Mouse (Mus musculus) 3134 (cell line): ENCODE measurements around the gene Tsc2.
"Not testable (repeated sequence)": the region's sequence is repeated elsewhere in the genome, so short reads cannot be mapped to it uniquely, and the experiment has no call there.

Source experiments
- DNase-seq: peaks from one replicate; pipeline ENCODE4 v3.0.0-alpha.2; 2011; ENCODE audit warnings: low spot score; ENCODE audit not compliant: insufficient read length; ENCODE audit errors: extremely low read depth

Gene Tsc2

GRCm38 (mm10) chr17:24632167-24632812 lies at the start of gene Tsc2, which contains the start of gene Nthl1:
Gene Tsc2, minus strand, starts transcription at chr17:24632630.
Gene Nthl1, plus strand, starts transcription at chr17:24632680.
- DNase-seq: peak; percentile 90

- DNase-seq: no peak
Observed at GRCm38 (mm10) chr17:24677500-24678080, 45.2 kb upstream of the Tsc2 start.

- DNase-seq: no peak
Observed at GRCm38 (mm10) chr17:24676877-24677276, 44.4 kb upstream of the Tsc2 start.

DNA sequence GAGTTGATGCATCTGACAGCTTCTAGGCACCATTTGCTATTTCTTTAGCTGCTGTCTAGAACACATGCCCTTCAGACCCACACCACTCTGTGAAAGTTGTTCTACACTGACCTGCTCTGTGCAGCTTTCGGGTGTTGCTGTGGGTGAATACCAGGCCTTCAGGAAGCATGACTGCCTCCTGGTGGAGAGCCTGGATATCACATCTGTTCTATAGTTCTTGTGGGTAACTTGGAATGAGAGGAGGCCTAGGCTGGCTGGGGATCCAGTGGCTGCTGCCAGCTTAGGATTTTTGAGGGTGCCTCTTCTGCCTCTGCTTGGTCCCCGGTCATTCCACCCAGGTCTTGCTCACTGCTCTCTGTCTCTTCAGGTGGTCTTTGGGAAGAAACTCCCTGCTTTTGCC lies 43.8 kb upstream of the Tsc2 start:
- DNase-seq: no peak

DNA sequence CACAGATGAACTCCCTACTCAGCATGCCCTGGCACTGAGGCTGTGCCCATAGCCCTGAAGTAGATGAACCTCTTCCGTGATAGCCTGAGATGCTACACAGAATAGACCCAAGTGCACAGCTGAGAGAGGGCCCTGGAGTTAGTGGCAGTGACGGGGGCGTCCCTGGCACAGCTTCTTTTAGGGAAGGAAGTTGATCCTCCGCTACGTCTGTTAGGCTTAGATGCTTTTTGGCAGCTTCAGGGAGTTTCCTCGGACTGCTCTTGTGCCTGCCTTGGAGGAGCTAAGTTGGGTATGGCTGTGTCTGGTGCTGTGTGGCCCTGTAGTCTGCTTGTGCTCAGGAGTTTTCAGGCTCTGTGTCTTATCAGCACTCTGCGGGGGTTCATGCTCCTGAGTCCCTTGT lies 41.8 kb upstream of the Tsc2 start:
- DNase-seq: no peak

DNA sequence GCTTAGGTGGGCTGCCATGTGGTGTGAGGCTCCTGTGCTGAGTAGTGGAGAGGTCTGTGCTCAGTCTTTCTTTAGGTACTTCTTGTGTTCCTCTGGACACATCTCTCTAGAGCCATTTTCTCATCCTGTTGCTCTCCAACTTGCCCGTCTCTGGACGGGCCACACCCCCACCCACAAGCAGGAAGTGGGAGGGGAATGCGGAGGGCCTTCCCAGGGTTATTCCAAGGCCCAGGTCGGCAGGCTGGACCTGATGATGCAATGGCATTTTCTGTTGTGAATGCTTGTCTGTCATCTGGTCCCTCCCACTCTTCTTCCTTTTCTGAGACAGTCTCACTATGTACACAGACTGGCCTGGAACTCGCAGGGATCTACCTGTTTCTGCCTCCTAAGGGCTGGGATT lies 39.7 kb upstream of the Tsc2 start:
- DNase-seq: peak; percentile 77

- DNase-seq: no peak
Observed at GRCm38 (mm10) chr17:24671346-24671745, 38.9 kb upstream of the Tsc2 start.

- no peak for DNase-seq
Observed at GRCm38 (mm10) chr17:24670246-24670844, 37.9 kb upstream of the Tsc2 start.

GRCm38 (mm10) chr17:24669545-24670245 lies 37.3 kb upstream of the Tsc2 start, which contains the start of gene Zfp598:
Gene Zfp598, plus strand, starts transcription at chr17:24669687.
- peak; percentile 91 for DNase-seq

DNA sequence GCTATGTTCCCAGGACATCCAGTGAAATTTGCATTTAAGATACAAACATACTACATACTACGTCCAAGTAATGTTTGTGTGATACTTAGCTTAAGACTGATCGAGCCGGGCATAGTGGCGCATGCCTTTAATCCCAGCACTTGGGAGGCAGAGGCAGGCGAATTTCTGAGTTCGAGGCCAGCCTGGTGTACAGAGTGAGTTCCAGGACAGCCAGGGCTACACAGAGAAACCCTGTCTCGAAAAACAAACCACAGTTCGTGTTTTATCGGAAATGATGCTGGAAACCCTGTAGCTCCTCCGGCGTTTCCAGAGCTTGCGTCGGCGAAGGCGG lies 36.7 kb upstream of the Tsc2 start:
- not testable (repeated sequence) for DNase-seq

DNA sequence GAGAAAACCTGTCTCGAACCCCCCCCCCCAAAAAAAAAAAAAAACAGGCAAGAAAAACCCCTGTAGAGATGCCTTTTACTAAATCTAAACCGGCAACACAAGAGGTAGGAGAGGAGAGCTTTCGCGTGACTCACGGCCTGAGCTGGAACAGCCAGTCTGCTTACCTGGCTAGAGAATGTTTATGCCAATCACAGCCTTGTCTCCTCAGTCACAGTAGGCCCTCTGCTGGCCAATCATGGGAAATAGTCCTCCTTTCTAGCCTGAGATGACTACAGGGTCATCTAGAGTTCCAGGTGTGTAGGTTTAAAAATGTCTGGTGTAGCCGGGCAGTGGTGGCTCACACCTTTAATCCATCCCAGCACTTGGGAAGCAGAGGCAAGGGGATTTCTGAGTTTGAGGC lies 35.0 kb upstream of the Tsc2 start:
- DNase-seq: no peak

- DNase-seq: not testable (repeated sequence)
Observed at GRCm38 (mm10) chr17:24667011-24667410, 34.6 kb upstream of the Tsc2 start.

GRCm38 (mm10) chr17:24658017-24658758 lies 25.8 kb upstream of the Tsc2 start, which contains the start of gene Npw:
Gene Npw, minus strand, starts transcription at chr17:24658457.
- DNase-seq: no peak

DNA sequence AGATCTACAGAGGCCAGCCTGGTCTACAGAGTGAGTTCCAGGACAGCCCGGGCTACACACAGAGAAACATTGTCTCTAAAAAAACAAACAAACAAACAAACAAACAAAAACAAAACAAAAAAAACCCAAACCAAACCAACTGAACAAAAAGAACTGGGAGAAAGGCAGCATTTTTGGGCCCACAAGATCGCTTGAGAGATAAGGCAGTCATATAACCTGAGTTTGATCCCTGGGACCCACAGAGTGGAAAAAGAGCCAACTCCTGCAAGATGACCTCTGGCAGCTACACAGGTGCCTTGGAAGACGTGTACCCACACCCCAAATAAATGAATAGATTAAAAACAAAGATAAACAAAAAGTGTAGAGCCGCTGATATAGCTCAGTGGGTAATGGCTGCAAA lies 22.5 kb upstream of the Tsc2 start:
- no peak for DNase-seq

DNA sequence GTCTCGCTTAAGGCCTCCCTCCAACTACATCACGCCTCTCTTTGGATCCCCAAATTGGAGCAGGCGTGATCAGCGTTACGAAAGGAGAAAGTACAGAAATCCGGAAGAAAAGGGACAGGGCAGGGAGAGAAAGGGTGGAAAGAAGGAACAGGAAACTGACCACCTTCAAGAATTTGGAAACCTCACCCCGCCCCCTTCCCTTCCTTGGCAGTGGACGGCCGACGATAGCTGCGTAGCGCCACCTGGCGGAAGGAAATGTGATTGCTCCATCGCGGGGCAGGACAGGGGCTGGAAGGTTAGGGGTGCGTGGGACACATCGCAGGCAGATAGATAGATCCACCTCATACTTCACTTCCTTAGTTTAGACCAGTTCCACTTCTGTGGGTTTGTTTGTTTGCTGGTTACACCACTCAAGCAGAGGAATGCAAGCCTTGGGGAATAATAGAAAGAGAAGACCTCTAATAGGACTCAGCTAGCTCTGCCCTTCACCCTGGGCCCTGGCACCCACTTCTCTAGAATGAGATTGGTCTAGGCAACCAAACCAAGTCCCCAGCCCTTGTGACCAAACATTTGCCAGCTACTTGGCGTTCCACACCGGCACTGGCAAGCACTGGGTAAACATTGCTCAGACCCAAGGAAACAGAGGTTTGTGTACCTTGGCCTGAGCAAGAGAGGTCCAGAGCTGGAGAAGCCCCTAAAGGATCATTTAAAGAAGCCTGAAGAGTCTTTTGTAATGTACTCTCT lies 21.7 kb upstream of the Tsc2 start:
- no peak for DNase-seq

DNA sequence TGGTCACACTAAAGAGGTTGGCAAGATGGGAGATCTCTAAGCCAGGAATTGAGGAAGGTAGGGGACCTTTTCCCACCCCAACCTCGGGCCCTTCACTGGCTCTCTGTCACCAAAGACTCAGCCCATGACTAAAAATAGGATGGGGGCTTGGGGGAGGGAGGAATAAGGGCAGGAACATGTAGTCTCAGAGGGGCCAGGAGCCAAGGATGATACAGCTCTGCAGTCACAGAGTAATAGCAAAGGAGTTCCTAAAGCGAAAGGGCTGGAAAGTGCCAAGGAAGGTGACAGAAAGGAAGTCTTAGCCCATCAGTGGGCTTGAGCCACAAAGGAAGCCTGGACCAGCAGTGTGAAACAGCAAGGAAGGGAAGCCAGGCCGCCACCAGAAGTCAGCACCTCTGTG lies 19.4 kb upstream of the Tsc2 start:
- DNase-seq: no peak

- no peak for DNase-seq
Observed at GRCm38 (mm10) chr17:24650766-24651165, 18.3 kb upstream of the Tsc2 start.

DNA sequence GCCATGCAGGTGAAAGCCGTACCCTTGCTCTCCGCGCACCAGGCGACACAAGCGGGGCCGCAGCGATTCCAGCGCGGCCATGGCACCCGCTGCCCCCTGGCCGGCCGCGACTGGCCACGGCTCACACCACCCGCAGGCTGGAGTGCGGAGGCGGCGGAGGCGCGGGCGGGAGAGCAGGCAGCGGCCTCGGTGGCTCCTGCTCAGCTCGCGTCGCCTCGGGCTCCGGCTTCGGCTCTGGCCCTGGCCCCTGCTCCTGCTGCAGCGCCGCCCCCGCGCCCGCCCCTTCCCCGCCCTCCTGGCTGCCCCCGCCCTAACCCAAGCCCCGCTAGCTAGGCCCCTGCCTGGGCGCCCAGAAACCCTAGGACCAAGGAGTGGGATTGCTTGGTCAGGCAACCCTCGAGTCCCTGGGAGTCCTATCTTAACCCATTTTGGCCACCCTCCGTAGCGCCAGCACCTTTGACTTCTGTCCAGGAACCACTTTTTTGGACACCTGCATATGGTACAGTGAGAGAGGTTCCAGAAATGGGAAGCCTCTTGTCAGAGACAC lies 17.7 kb upstream of the Tsc2 start, which contains the start of gene Slc9a3r2:
Slc9a3r2 (minus strand) TSS at position 258 of the 547 bp plus-strand sequence.
- no peak for DNase-seq

- no peak for DNase-seq
Observed at GRCm38 (mm10) chr17:24649581-24650069, 17.2 kb upstream of the Tsc2 start.
